Mouse (Mus musculus): ENCODE measurements at regions not wholly inside any gene's neighbourhood (a gene's known extent, or its start where the extent isn't known, plus 50 kb on each side); places are given as distances from the start of the nearest gene placed in this dataset.

DNA sequence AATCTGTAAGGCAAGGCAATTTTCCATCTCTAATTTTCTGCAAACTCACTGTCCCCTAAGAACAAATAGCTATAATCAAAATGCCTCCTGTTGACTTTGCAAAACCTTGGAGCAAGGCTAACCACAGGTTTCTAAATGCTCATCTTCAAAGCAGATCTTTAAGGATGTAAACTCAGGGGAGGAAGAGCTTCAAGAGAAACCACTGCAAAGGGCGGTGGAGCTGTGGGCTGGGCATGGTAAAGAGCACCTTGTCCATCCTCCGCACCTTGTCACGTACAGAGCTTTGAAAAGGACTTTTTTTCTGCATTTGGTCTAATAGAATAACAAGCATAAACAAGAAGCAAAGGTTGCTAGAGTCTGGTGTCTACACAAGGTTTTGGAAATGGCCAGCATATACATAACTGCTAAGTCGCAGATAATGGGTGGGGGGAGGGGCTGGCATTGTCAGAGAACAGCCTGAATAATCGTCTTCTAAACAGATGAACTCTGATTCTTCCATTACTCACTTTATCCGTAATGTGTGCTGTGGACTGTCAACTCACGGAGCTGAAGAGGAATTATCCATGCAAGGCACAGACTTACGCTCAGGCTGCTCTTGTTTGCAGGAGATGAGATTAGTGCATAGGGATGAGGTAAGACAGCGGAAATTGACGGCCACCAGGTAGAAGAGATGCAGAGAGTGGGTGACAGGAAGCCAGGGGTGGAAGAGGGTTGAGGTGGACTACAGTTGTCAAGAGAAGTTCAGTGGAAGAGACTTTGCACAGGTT is 116.4 kb downstream of the Tsen15 start:
- Histone ChIP-seq H3K4me3 (no peak overlapping the region), H3K27ac (no peak overlapping the region), H3K9me3 (no peaks in the 10 kb centered on the region), H3K4me1 (no peaks in the 10 kb centered on the region), H3K27me3 (ENCODE audit: poor library complexity, severe bottlenecking) (no peaks in the 10 kb centered on the region), H3K36me3 (replicated peaks) (no peaks in the 10 kb centered on the region)
- no peak for DNase-seq (ENCODE audit: extremely low spot score, low spot score)
- WGBS, result 84% methylated on average over 10 of the region's 10 CpGs

DNA sequence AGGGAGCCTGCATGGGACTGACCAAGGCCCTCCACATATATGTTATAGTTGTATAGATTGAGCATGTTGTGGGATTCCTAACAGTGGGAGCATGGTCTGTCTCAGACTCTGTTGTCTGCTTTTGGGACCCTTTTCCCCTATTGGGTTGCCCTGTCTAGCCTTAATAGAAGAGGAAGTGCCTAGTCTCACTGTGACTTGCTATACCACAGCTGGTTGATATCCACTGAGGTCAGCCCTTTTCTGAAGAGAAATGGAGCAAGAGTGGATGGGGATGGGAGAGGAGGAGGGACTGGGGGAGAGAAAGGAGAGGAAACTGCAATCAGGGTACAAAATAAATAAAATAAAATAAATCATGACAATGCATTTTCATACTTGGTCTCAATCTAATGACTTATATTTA is 120.1 kb downstream of the Tsen15 start:
- no peaks in the 10 kb centered on the region for H3K27me3 ChIP-seq (ENCODE audit: poor library complexity, severe bottlenecking)
- H3K27ac ChIP-seq, result no peak overlapping the region
- no peaks in the 10 kb centered on the region for H3K36me3 ChIP-seq (replicated peaks)
- no peaks in the 10 kb centered on the region for H3K4me1 ChIP-seq
- H3K9me3 ChIP-seq, result no peaks in the 10 kb centered on the region
- H3K4me3 ChIP-seq, result no peak overlapping the region
- DNase-seq (ENCODE audit: extremely low spot score, low spot score), result no peak

DNA sequence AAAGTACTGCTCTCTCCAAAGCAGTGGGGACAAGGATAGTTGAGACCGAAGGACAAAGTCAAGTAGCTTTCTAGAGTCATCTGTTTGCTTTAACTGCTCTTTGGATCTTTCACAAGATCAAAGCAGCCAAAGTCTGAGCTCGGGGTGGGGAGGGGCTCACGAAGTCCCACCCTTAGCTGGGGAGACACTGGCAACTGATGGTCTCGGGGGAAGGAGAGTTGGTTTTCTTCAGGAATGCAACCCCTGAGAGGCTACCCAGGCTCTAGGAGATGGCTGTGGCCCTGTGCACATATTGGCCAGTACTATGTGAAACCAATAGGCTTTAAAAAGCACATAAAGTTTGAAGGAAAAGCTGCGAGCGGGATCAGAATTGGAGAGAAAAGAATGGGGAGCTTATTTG is 121.5 kb downstream of the Tsen15 start:
- H3K4me3 ChIP-seq, result no peak overlapping the region
- H3K36me3 ChIP-seq (replicated peaks), result no peaks in the 10 kb centered on the region
- H3K27ac ChIP-seq, result no peak overlapping the region
- WGBS, result 88% methylated on average over 6 of the region's 6 CpGs
- H3K4me1 ChIP-seq, result no peaks in the 10 kb centered on the region
- DNase-seq (ENCODE audit: extremely low spot score, low spot score), result no peak
- H3K27me3 ChIP-seq (ENCODE audit: poor library complexity, severe bottlenecking), result no peaks in the 10 kb centered on the region
- H3K9me3 ChIP-seq, result no peaks in the 10 kb centered on the region

DNA sequence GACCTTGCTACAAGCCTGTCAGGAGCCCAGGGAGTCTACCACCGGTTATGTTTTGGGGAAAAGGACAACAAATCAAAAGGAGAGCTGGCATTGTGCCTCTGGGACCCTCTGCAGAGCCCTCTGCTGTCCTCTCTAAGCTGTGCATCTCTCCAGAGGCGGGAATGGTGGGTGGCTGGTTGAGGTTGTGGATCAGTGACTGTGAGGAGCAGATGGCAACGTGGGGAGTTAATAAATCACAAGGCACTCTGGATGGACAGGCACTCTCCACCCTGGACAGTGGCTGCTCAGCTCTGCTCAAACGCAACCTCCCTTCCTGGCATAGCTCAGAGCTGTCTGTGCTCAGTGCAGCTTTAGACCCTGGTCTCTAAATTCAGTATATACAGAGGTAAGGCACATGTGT is 125.0 kb downstream of the Tsen15 start:
- DNase-seq (ENCODE audit: extremely low spot score, low spot score), result no peak
- WGBS, result 47% methylated on average over 4 of the region's 4 CpGs
- Histone ChIP-seq H3K4me1 (no peaks in the 10 kb centered on the region), H3K9me3 (no peaks in the 10 kb centered on the region), H3K36me3 (replicated peaks) (no peaks in the 10 kb centered on the region), H3K4me3 (no peak overlapping the region), H3K27ac (no peak overlapping the region), H3K27me3 (ENCODE audit: poor library complexity, severe bottlenecking) (no peaks in the 10 kb centered on the region)

DNA sequence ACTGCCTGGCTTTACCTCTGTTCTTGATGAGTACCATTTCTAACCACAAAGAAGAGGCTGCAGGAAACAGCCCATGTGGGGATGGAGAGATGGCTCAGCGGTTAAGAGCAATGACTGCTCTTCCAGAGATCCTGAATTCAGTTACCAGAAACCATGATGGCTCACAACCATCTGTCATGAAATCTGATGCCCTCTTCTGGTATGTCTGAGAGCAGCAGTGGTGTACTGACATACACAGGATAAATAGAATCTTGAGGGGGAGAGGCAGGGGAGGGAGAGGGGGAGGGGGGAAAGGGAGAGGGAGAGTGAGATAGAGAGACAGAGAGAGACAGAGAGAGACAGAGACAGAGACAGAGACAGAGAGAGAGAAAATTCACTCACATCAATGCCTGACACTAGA is 125.5 kb downstream of the Tsen15 start:
- Histone ChIP-seq H3K27ac (no peak overlapping the region), H3K36me3 (replicated peaks) (no peaks in the 10 kb centered on the region), H3K27me3 (ENCODE audit: poor library complexity, severe bottlenecking) (no peaks in the 10 kb centered on the region), H3K9me3 (no peaks in the 10 kb centered on the region), H3K4me3 (no peak overlapping the region), H3K4me1 (no peaks in the 10 kb centered on the region)
- WGBS, result 87% methylated on average over 1 of the region's 1 CpGs
- no peak for DNase-seq (ENCODE audit: extremely low spot score, low spot score)

DNA sequence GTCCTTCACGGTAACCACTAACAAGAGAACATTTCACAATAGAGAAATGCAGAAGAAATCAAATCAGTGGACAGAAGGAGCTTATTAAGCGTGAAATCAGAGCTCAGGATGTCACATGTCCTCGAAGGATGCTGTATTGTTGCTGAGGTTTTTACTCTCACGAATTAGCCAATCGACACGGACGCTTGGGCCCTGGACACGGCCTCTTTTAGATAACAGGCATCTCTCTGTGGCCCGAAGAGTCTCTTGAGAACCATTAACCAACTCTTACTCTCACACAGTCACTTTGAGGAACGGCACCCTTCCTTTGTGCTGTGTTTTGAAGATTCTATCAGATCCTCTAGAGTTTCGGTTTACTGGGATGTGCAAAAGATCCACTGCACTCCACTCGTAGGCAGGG is 128.2 kb downstream of the Tsen15 start:
- H3K27ac ChIP-seq, result no peak overlapping the region
- H3K4me3 ChIP-seq, result no peak overlapping the region
- WGBS, result 80% methylated on average over 12 of the region's 12 CpGs
- H3K27me3 ChIP-seq (ENCODE audit: poor library complexity, severe bottlenecking), result no peaks in the 10 kb centered on the region
- H3K4me1 ChIP-seq, result no peaks in the 10 kb centered on the region
- H3K36me3 ChIP-seq (replicated peaks), result no peaks in the 10 kb centered on the region
- H3K9me3 ChIP-seq, result no peaks in the 10 kb centered on the region
- DNase-seq (ENCODE audit: extremely low spot score, low spot score), result no peak

DNA sequence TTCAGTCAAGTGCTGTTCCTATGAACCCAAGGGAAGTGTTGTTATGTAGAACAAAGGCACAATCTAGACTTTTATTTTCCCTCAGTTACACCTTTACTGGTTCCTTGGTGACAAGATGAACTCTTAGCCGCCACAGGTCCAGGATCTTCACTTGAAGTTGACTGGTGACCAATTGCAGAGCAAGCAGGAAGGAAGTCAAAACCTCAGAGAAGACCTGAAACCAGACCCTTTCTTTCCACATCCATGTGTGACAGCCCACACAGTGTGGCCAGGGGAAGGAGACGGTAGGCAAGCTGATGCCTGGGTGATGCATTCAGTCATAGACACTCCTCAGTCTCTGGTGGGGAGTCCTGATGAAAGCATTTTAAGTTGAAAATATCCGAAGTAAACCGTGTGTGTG is 132.6 kb downstream of the Tsen15 start:
- Histone ChIP-seq H3K27me3 (ENCODE audit: poor library complexity, severe bottlenecking) (no peaks in the 10 kb centered on the region), H3K9me3 (no peaks in the 10 kb centered on the region), H3K4me3 (no peak overlapping the region), H3K27ac (no peak overlapping the region), H3K36me3 (replicated peaks) (no peaks in the 10 kb centered on the region), H3K4me1 (no peaks in the 10 kb centered on the region)
- no peak for DNase-seq (ENCODE audit: extremely low spot score, low spot score)
- WGBS, result 89% methylated on average over 4 of the region's 4 CpGs

DNA sequence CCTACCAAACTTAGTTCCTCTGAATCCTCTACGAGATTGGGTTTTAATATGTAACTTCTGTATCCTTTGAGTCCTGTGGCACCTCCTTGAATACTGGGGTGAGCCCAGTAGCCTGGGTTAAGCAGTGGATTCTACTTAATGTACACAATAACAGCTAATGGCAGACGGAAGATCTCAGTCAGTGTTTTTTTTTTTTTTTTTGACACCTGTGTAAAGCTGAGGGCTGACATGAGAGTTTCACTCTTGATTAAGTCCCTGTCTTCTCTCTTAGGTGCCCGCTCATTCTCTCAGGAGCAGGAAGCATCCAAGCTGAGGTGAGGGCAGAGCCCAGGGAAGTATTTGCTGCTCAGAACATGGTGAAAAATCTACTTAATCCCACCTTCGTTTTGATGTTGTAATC is 133.0 kb downstream of the Tsen15 start:
- WGBS, result 80% methylated on average over 4 of the region's 4 CpGs
- no peak for DNase-seq (ENCODE audit: extremely low spot score, low spot score)
- Histone ChIP-seq H3K27me3 (ENCODE audit: poor library complexity, severe bottlenecking) (no peaks in the 10 kb centered on the region), H3K4me1 (no peaks in the 10 kb centered on the region), H3K36me3 (replicated peaks) (no peaks in the 10 kb centered on the region), H3K27ac (no peak overlapping the region), H3K4me3 (no peak overlapping the region), H3K9me3 (no peaks in the 10 kb centered on the region)

DNA sequence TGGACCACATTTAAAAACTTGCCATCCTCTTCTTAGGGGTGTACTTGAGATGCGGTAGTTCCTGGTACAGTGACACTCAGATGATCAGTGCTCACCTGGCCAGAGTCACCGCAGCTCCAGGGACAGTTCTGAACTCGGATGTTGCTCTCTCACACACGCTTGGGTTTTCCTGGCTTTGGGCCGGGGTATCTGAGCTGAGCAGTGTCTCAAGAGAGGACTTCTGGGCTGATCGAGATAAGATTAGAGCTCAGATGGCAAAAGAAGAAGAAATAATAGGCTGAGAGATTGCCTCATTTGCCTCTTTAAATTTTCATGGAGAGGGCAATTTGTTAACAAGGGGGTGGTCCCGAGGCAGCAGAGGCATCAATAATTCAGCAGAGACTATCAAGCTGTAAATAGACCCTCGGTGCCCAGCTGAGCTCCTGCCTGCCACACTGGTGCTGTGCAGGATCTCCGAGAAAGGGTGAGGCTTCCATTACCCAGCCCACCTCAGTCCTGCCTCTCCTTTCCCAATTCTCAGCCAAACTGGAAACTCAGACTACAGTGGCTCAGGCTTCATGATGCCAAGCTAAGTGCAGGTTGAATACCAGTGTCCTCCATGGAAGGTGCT is 133.7 kb downstream of the Tsen15 start:
- no peak for DNase-seq (ENCODE audit: extremely low spot score, low spot score)
- 88% methylated on average over 9 of the region's 9 CpGs for WGBS
- H3K4me3 ChIP-seq, result no peak overlapping the region
- no peaks in the 10 kb centered on the region for H3K27me3 ChIP-seq (ENCODE audit: poor library complexity, severe bottlenecking)
- no peaks in the 10 kb centered on the region for H3K9me3 ChIP-seq
- H3K4me1 ChIP-seq, result no peaks in the 10 kb centered on the region
- H3K27ac ChIP-seq, result no peak overlapping the region
- no peaks in the 10 kb centered on the region for H3K36me3 ChIP-seq (replicated peaks)

DNA sequence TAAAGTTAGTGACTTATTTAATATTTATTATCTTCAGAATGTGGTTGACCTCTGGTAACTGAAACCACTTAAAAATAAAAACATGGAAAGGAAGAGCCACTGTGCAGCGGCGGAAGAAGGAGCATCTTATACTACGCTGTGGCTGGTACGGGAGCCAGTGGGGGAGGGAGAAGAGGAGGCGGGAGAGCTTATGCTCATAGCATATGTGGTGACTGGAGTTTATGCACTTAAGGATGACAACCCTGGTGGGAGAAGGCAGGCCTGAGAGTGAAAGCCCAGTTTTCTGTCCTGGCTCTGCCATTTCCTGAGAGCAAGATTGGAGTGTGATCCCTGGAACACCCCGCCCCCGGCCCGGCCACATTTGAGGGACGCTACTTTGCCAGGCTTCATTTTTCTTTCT is 145.5 kb downstream of the Tsen15 start:
- Histone ChIP-seq H3K36me3 (replicated peaks) (no peaks in the 10 kb centered on the region), H3K4me1 (0 out of 2 replicates have a peak, but pooled peaks cover 2% of the 10 kb centered on the region), H3K9me3 (no peaks in the 10 kb centered on the region), H3K27ac (no peak overlapping the region), H3K27me3 (ENCODE audit: poor library complexity, severe bottlenecking) (no peaks in the 10 kb centered on the region), H3K4me3 (no peak overlapping the region)
- no peak for DNase-seq (ENCODE audit: extremely low spot score, low spot score)
- 95% methylated on average over 9 of the region's 9 CpGs for WGBS

DNA sequence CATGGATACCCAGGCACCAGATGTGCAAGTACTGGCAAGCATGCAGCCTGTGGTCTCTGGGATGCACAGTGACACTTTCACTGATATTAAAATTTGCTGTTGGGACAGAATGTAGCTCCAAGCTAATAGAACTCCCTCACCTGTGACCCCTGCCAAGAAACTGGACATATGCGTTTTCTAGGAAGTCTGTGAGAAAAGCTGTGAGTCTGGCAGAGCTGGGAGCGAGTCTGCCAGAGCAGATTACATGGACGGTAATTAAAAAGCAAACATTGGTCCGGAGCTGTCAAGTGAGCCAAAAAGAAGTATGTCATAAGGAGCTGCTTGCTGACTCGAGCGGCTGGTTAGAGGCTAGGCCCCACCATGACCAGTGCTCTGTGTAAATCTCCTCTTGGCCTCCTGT is 147.1 kb downstream of the Tsen15 start:
- DNase-seq (ENCODE audit: extremely low spot score, low spot score), result no peak
- no peak overlapping the region for H3K4me3 ChIP-seq
- H3K9me3 ChIP-seq, result no peaks in the 10 kb centered on the region
- H3K27ac ChIP-seq, result no peak overlapping the region
- 0 out of 2 replicates have a peak, but pooled peaks cover 2% of the 10 kb centered on the region for H3K4me1 ChIP-seq
- H3K27me3 ChIP-seq (ENCODE audit: poor library complexity, severe bottlenecking), result no peaks in the 10 kb centered on the region
- 82% methylated on average over 6 of the region's 6 CpGs for WGBS
- no peaks in the 10 kb centered on the region for H3K36me3 ChIP-seq (replicated peaks)

DNA sequence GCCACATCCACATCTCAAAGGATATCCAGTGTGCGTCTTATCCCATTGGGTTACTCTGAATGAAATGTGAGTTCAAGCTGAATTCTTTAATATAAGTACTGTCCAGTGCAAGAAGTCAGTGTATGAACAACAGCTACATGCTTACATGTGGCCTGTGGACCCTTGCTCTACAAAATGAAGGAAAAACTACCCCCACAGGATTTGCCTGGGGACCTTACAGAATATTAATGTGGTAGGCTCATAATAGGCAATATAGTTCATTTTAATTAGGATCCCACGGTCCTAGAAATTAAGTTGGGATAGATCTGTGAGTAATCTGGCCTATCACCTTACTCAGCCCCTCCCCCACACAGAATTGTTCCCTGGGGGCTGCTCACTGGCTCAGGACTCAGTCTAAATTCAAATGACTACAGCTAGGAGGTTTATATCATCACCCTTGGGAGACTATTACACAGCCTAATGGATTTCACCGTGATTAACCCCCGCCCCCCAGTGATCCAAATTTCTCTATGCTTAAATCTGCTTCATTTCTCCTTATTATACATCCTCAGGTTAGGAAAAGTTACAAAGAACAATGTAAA is 145.4 kb upstream of the 1700025G04Rik start:
- H3K4me3 ChIP-seq, result no peak overlapping the region
- H3K36me3 ChIP-seq (replicated peaks), result no peaks in the 10 kb centered on the region
- H3K27me3 ChIP-seq (ENCODE audit: poor library complexity, severe bottlenecking), result no peaks in the 10 kb centered on the region
- 0 out of 2 replicates have a peak, but pooled peaks cover 2% of the 10 kb centered on the region for H3K4me1 ChIP-seq
- WGBS, result 90% methylated on average over 4 of the region's 4 CpGs
- no peak for DNase-seq (ENCODE audit: extremely low spot score, low spot score)
- H3K9me3 ChIP-seq, result no peaks in the 10 kb centered on the region
- no peak overlapping the region for H3K27ac ChIP-seq

DNA sequence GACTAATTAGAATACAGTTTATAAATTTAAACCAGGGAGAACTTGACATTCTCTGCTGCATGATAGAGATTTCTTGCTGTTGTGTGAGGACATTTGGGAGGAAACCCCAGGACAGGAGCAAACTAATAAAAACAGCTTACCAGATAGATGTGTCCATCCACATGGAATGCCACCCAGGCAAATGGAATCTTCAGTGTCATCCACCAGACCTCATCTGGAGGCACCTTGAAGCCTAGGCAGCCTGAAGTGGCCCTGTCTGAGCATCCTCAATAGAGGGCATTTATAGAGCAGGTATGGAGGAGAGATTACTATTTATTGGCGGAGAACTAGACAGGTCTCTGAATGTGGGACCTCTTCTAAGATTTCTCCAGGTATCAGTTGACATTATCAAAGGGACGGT is 144.8 kb upstream of the 1700025G04Rik start:
- no peaks in the 10 kb centered on the region for H3K27me3 ChIP-seq (ENCODE audit: poor library complexity, severe bottlenecking)
- 0 out of 2 replicates have a peak, but pooled peaks cover 2% of the 10 kb centered on the region for H3K4me1 ChIP-seq
- no peaks in the 10 kb centered on the region for H3K36me3 ChIP-seq (replicated peaks)
- no peak overlapping the region for H3K4me3 ChIP-seq
- DNase-seq (ENCODE audit: extremely low spot score, low spot score), result no peak
- H3K27ac ChIP-seq, result no peak overlapping the region
- WGBS, result 93% methylated on average over 2 of the region's 2 CpGs
- H3K9me3 ChIP-seq, result no peaks in the 10 kb centered on the region
